Mouse (Mus musculus) midbrain, embryonic 12.5 days (tissue): ENCODE data around the gene Sgk2. TPM values are rescaled to one million over a fixed set of nuclear protein-coding genes. Genes with fewer than 3 reads are reported as not detected.
A peak's percentile ranks its signal among the peaks of the same experiment; 100 is the strongest.

Source experiments
- ATAC-seq: fragments of 200-750 bp; cut with Nextera tagmentation; 2 replicates; pipeline ENCODE4 v1.8.0; 2017; ENCODE audit warnings: low read depth, moderate TSS enrichment, moderate library complexity; ENCODE audit not compliant: low FRiP score
- H3K27ac ChIP-seq: fragments of 300-500 bp; sonication (generic); replicated peaks from 2 replicates; pipeline ENCODE4 v1.5.1; 2016; ENCODE audit warnings: mild to moderate bottlenecking
- H3K27me3 ChIP-seq: fragments of 300-500 bp; sonication (generic); 2 replicates; pipeline ENCODE4 v1.6.1; 2016; ENCODE audit warnings: mild to moderate bottlenecking
- H3K36me3 ChIP-seq: fragments of 300-500 bp; sonication (generic); 2 replicates; pipeline ENCODE4 v1.6.1; 2016
- H3K4me1 ChIP-seq: fragments of 300-500 bp; sonication (generic); 2 replicates; pipeline ENCODE4 v1.6.1; 2016
- H3K4me2 ChIP-seq: fragments of 300-500 bp; sonication (generic); replicated peaks from 2 replicates; pipeline ENCODE4 v1.6.1; 2016; ENCODE audit warnings: mild to moderate bottlenecking, moderate library complexity
- H3K4me3 ChIP-seq: fragments of 300-500 bp; sonication (generic); 2 replicates; pipeline ENCODE4 v1.5.1; 2016; ENCODE audit warnings: mild to moderate bottlenecking
- H3K9ac ChIP-seq: fragments of 300-500 bp; sonication (generic); replicated peaks from 2 replicates; pipeline ENCODE4 v1.6.1; 2016; ENCODE audit warnings: mild to moderate bottlenecking, moderate library complexity
- H3K9me3 ChIP-seq: fragments of 300-500 bp; sonication (generic); 2 replicates; pipeline ENCODE4 v1.6.1; 2016; ENCODE audit warnings: mild to moderate bottlenecking
- WGBS: fragments of 180-500 bp; shearing (Covaris S2); methylation state at CpG from one replicate; pipeline ENCODE4 v1.1.7; 2016; 5-methylcytosine and 5-hydroxymethylcytosine counted together
- polyA plus RNA-seq: library from polyadenylated mRNA; unstranded; fragments of >200 nt; fragmentation: Nextera tagmentation; extraction: Ambion mirVana; gene quantifications from 2 replicates; pipeline ENCODE4 v1.2.1, GENCODE M21; 2016

Gene Sgk2
- 0.08 TPM in 1 of 2 replicates, not detected in the other for polyA plus RNA-seq

GRCm38 (mm10) chr2:162987218-162987617 lies at the start of gene Sgk2:
Gene Sgk2 (plus strand): TSS chr2:162987330.
- no peak within 1 kb of the TSS for H3K9ac ChIP-seq
- no peak within 1 kb of the TSS for H3K4me2 ChIP-seq
- H3K4me3 ChIP-seq, result no peak within 1 kb of the TSS
- no peak within 1 kb of the TSS for H3K27ac ChIP-seq
- 72% methylated on average over 8 of the region's 8 CpGs for WGBS
- no peaks in the 10 kb centered on the region for H3K4me1 ChIP-seq
- peaks cover 12% of the 10 kb centered on the region for H3K27me3 ChIP-seq
- no peaks in the 10 kb centered on the region for H3K9me3 ChIP-seq
- no peak for ATAC-seq
- H3K36me3 ChIP-seq, result no peaks in the 10 kb centered on the region

GRCm38 (mm10) chr2:162939562-162939961 lies 47.6 kb upstream of the Sgk2 start:
- no peak overlapping the region for H3K4me3 ChIP-seq
- no peak for ATAC-seq
- H3K4me1 ChIP-seq, result peaks cover 14% of the 10 kb centered on the region
- H3K9ac ChIP-seq, result no peak overlapping the region
- 87% methylated on average over 1 of the region's 1 CpGs for WGBS
- H3K36me3 ChIP-seq, result peaks cover 60% of the 10 kb centered on the region
- H3K27me3 ChIP-seq, result peaks cover 36% of the 10 kb centered on the region
- H3K4me2 ChIP-seq, result no peak overlapping the region
- H3K9me3 ChIP-seq, result no peaks in the 10 kb centered on the region
- H3K27ac ChIP-seq, result no peak overlapping the region

- Histone ChIP-seq H3K4me3 (peak within 1 kb of the TSS; percentile 56), H3K36me3 (peaks cover 24% of the 10 kb centered on the region), H3K27me3 (peaks cover 39% of the 10 kb centered on the region), H3K4me2 (peak within 1 kb of the TSS; percentile 97), H3K27ac (no peak within 1 kb of the TSS), H3K9ac (peak within 1 kb of the TSS; percentile 68), H3K4me1 (peaks cover 14% of the 10 kb centered on the region), H3K9me3 (no peaks in the 10 kb centered on the region)
- ATAC-seq, result peak; percentile 59
- under 1% methylated on average over 40 of the region's 40 CpGs for WGBS
These were observed 43.8 kb upstream of the Sgk2 start, which contains the start of gene L3mbtl1 for GRCm38 (mm10) chr2:162943148-162943846. Gene L3mbtl1 (plus strand): TSS chr2:162943472.

DNA sequence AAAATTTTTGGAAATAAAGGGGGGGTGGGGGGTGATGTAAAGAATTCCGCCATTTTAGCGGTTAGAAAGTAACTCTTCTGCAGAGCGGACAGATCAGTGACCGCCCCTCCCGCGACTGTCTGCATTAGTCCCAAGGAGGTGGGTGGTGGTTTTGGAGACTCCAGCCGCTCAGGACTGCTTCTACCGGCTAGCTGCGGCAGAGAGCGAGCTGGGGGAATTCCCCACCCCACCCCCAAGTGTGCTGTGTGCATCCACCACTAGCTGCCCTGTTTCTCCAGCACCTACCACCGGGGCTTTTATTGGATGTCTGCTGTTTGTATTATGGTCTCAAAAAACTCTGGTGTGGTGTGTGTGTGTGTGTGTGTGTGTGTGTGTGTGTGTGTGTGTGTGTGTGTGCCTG lies 43.2 kb upstream of the Sgk2 start:
- peaks cover 14% of the 10 kb centered on the region for H3K4me1 ChIP-seq
- H3K27me3 ChIP-seq, result peaks cover 39% of the 10 kb centered on the region
- WGBS, result 8% methylated on average over 11 of the region's 11 CpGs
- peak overlapping the region; percentile 56 for H3K4me3 ChIP-seq
- no peaks in the 10 kb centered on the region for H3K9me3 ChIP-seq
- no peak overlapping the region for H3K27ac ChIP-seq
- 0 out of 2 replicates have a peak overlapping the region, but pooled peaks have one; percentile 24 for H3K9ac ChIP-seq
- ATAC-seq, result no peak
- peak overlapping the region; percentile 97 for H3K4me2 ChIP-seq
- H3K36me3 ChIP-seq, result peaks cover 18% of the 10 kb centered on the region

GRCm38 (mm10) chr2:162946964-162947363 lies 40.2 kb upstream of the Sgk2 start:
- Histone ChIP-seq H3K9ac (no peak overlapping the region), H3K4me3 (no peak overlapping the region), H3K9me3 (no peaks in the 10 kb centered on the region), H3K4me2 (no peak overlapping the region), H3K4me1 (peaks cover 14% of the 10 kb centered on the region), H3K27ac (no peak overlapping the region), H3K27me3 (peaks cover 23% of the 10 kb centered on the region), H3K36me3 (no peaks in the 10 kb centered on the region)
- no peak for ATAC-seq
- WGBS, result 85% methylated on average over 5 of the region's 5 CpGs

GRCm38 (mm10) chr2:162947736-162948135 lies 39.4 kb upstream of the Sgk2 start:
- Histone ChIP-seq H3K9me3 (no peaks in the 10 kb centered on the region), H3K27ac (no peak overlapping the region), H3K27me3 (peaks cover 19% of the 10 kb centered on the region), H3K9ac (no peak overlapping the region), H3K4me3 (peak overlapping the region; percentile 15; the same call in 1 of the 2 replicates), H3K36me3 (no peaks in the 10 kb centered on the region), H3K4me2 (peak overlapping the region; percentile 36), H3K4me1 (peaks cover 10% of the 10 kb centered on the region)
- ATAC-seq, result no peak
- 41% methylated on average over 15 of the region's 15 CpGs for WGBS

GRCm38 (mm10) chr2:162948221-162948620 lies 38.9 kb upstream of the Sgk2 start:
- peak overlapping the region; percentile 36 for H3K4me2 ChIP-seq
- no peaks in the 10 kb centered on the region for H3K36me3 ChIP-seq
- peaks cover 15% of the 10 kb centered on the region for H3K27me3 ChIP-seq
- H3K4me3 ChIP-seq, result peak overlapping the region; percentile 15; the same call in 1 of the 2 replicates
- no peak for ATAC-seq
- H3K4me1 ChIP-seq, result peaks cover 7% of the 10 kb centered on the region; the same call in 1 of the 2 replicates
- no peak overlapping the region for H3K27ac ChIP-seq
- 63% methylated on average over 14 of the region's 14 CpGs for WGBS
- H3K9ac ChIP-seq, result no peak overlapping the region
- H3K9me3 ChIP-seq, result no peaks in the 10 kb centered on the region

- no peak overlapping the region for H3K4me2 ChIP-seq
- 90% methylated on average over 2 of the region's 2 CpGs for WGBS
- H3K4me3 ChIP-seq, result no peak overlapping the region
- H3K9ac ChIP-seq, result no peak overlapping the region
- H3K27ac ChIP-seq, result no peak overlapping the region
- no peaks in the 10 kb centered on the region for H3K27me3 ChIP-seq
- no peaks in the 10 kb centered on the region for H3K36me3 ChIP-seq
- no peaks in the 10 kb centered on the region for H3K9me3 ChIP-seq
- ATAC-seq, result no peak
- H3K4me1 ChIP-seq, result no peaks in the 10 kb centered on the region
These were observed 36.4 kb upstream of the Sgk2 start for GRCm38 (mm10) chr2:162950776-162951175.

GRCm38 (mm10) chr2:162956843-162957242 lies 30.3 kb upstream of the Sgk2 start:
- H3K4me2 ChIP-seq, result no peak overlapping the region
- H3K4me1 ChIP-seq, result no peaks in the 10 kb centered on the region
- no peak overlapping the region for H3K9ac ChIP-seq
- H3K4me3 ChIP-seq, result no peak overlapping the region
- no peak overlapping the region for H3K27ac ChIP-seq
- no peaks in the 10 kb centered on the region for H3K9me3 ChIP-seq
- 91% methylated on average over 2 of the region's 2 CpGs for WGBS
- ATAC-seq, result no peak
- no peaks in the 10 kb centered on the region for H3K36me3 ChIP-seq
- no peaks in the 10 kb centered on the region for H3K27me3 ChIP-seq

DNA sequence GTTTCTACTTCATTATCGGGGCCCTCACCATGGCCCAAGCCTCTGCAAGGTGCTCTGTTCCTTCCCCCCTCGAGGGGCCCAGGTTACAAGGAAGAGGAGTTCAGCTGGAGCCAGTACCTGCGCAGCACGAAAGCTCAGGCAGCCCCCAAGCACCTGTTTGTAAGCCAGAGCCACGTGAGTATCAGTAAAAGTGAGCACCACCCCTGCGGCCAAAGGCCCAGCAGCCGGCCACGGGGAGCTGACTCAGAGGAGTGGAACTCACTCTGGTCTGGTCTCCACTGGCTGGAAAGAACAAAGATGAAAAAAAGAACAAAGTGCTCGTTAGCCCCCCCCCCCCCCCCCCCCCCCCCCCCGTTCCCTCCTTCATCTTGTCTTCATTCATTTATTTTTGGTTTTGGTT lies 25.8 kb upstream of the Sgk2 start:
- Histone ChIP-seq H3K9ac (no peak overlapping the region), H3K4me2 (no peak overlapping the region), H3K9me3 (no peaks in the 10 kb centered on the region), H3K27me3 (no peaks in the 10 kb centered on the region), H3K36me3 (no peaks in the 10 kb centered on the region), H3K4me3 (no peak overlapping the region), H3K4me1 (no peaks in the 10 kb centered on the region), H3K27ac (no peak overlapping the region)
- ATAC-seq, result no peak
- WGBS, result 71% methylated on average over 8 of the region's 10 CpGs

GRCm38 (mm10) chr2:162966734-162967133 lies 20.4 kb upstream of the Sgk2 start:
- no peaks in the 10 kb centered on the region for H3K4me1 ChIP-seq
- no peak overlapping the region for H3K27ac ChIP-seq
- no peak for ATAC-seq
- 94% methylated on average over 2 of the region's 2 CpGs for WGBS
- H3K4me2 ChIP-seq, result no peak overlapping the region
- no peaks in the 10 kb centered on the region for H3K9me3 ChIP-seq
- no peaks in the 10 kb centered on the region for H3K36me3 ChIP-seq
- no peaks in the 10 kb centered on the region for H3K27me3 ChIP-seq
- H3K9ac ChIP-seq, result no peak overlapping the region
- H3K4me3 ChIP-seq, result no peak overlapping the region

DNA sequence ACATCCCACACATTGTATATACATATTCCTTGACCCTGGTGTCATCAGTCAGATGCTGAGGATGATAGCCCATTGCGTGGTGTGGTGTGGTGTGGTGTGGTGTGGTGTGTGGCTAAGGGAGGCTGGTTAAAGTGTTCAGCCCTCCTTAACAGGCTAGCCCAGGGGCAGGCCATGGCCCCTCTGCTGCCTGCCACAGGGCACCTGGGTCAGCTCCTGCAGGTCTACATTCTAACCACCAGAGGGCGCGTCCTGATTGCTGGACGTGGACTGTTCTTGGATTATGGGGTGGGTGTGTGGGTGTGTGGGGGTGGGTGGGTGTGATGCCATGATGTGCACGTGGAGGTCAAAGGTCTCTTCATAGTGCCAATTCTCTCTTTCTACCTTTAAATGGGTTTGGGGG lies 18.8 kb upstream of the Sgk2 start:
- Histone ChIP-seq H3K4me2 (no peak overlapping the region), H3K9ac (no peak overlapping the region), H3K27ac (no peak overlapping the region), H3K36me3 (no peaks in the 10 kb centered on the region), H3K4me3 (no peak overlapping the region), H3K4me1 (peaks cover 2% of the 10 kb centered on the region; the same call in 1 of the 2 replicates), H3K27me3 (no peaks in the 10 kb centered on the region), H3K9me3 (no peaks in the 10 kb centered on the region)
- peak; percentile 30; the same call in 1 of the 2 replicates for ATAC-seq
- 11% methylated on average over 5 of the region's 5 CpGs for WGBS
